Mouse (Mus musculus) C2C12 (cell line): ENCODE measurements around the gene Atp1b2. TPM values are rescaled to one million over a fixed set of nuclear protein-coding genes. Genes with fewer than 3 reads are reported as not detected.
"Not testable (repeated sequence)": the region's sequence is repeated elsewhere in the genome, so short reads cannot be mapped to it uniquely, and the experiment has no call there.

Experiments
- H3K27me3 ChIP-seq: one replicate; pipeline ENCODE4 v1.6.1; 2011; ENCODE audit not compliant: control insufficient read depth, insufficient read depth, insufficient read length
- H3K36me3 ChIP-seq: one replicate; pipeline ENCODE4 v1.6.1; 2011; ENCODE audit not compliant: control insufficient read depth, insufficient read depth
- H3K4me3 ChIP-seq: one replicate; pipeline ENCODE4 v1.5.1; 2011; ENCODE audit warnings: mild to moderate bottlenecking, control low read depth; ENCODE audit not compliant: poor library complexity, insufficient read depth, severe bottlenecking
- H3K79me2 ChIP-seq: one replicate; pipeline ENCODE4 v1.6.1; 2011; ENCODE audit not compliant: control insufficient read depth, insufficient read depth
- H3K79me3 ChIP-seq: one replicate; pipeline ENCODE4 v1.6.1; 2011; ENCODE audit warnings: low read depth, control low read depth
- H3ac ChIP-seq: one replicate; pipeline ENCODE3; 2011; ENCODE audit warnings: low read depth; ENCODE audit not compliant: control insufficient read depth, insufficient read length
- CEBPB ChIP-seq: IDR thresholded peaks from one replicate; pipeline ENCODE4 v1.6.1; 2011; ENCODE audit warnings: low read depth, mild to moderate bottlenecking, control low read depth, moderate library complexity
- CTCF ChIP-seq: IDR thresholded peaks from one replicate; pipeline ENCODE4 v1.5.1; 2011; ENCODE audit not compliant: control insufficient read depth, insufficient read depth, insufficient read length
- FOSL1 ChIP-seq: IDR thresholded peaks from one replicate; pipeline ENCODE4 v1.8.0; 2011; ENCODE audit warnings: mild to moderate bottlenecking, low read length; ENCODE audit not compliant: poor library complexity, insufficient read depth, severe bottlenecking
- MAX ChIP-seq: IDR thresholded peaks from one replicate; pipeline ENCODE4 v1.6.1; 2011; ENCODE audit warnings: mild to moderate bottlenecking, control low read depth
- MYOD1 ChIP-seq: IDR thresholded peaks from one replicate; pipeline ENCODE4 v1.6.1; 2011; ENCODE audit warnings: low read depth; ENCODE audit not compliant: control insufficient read depth, insufficient read length
- MYOG ChIP-seq: IDR thresholded peaks from one replicate; pipeline ENCODE4 v1.6.1; 2011; ENCODE audit not compliant: control insufficient read depth, insufficient read length; ENCODE audit errors: extremely low read depth
- USF1 ChIP-seq: IDR thresholded peaks from one replicate; pipeline ENCODE4 v1.6.1; 2011; ENCODE audit warnings: low read depth, mild to moderate bottlenecking, control low read depth, moderate library complexity
- polyA plus RNA-seq: library from polyadenylated mRNA; unstranded; fragments of >200 nt; fragmentation: generic; extraction: Trizol; gene quantifications from one replicate; pipeline ENCODE4 v1.2.1, GENCODE M21; 2012; ENCODE audit warnings: missing spikeins

The Atp1b2 gene
- polyA plus RNA-seq, 1 experiment: 0.20 TPM

DNA sequence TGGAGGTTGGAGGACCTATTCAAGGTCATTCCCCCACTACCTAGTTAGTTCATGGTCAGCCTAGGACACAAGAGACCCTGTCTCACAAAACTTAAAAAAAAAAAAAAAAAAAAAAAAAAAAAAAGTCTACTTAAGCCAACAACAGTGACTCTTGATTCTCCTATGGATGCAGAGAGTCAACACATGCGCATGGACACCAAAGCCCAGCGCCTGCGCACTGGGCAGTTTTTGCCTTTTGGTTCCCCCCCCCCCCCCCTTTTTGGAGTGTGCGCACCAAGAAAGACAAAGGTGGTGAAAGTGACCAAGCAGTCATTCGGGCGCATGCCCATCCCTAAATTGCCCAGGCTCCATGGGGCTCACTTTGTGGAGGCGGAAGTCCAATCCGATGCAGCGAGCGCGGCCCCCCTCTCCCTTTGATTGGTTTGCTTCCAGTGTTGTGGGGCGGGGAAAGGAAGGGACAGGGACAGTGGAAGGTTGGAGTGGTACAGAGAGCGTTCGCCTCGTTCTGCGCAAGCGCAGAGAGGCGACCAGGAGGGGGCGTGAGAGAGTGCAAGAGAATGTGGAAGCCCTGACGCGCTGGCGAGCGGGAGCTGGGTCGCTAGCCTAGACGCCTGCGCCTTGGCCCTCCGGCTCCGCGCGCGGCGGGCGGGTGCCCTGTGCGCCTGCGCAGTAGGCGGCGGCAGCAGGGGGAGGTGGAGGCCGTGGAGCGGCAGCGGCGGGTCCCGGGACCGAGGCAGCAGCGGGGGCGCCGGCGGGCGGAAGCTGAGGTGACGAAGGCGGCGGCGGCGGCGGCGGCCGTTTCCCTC lies 26.7 kb upstream of the Atp1b2 start, which contains the start of gene Fxr2:
Gene Fxr2 (plus strand): TSS at position 707 of the 806 bp plus-strand sequence.
- Histone ChIP-seq H3K79me3 (peaks cover 35% of the 10 kb centered on the region), H3K4me3 (peak within 1 kb of the TSS; percentile 84), H3K36me3 (peaks cover 18% of the 10 kb centered on the region), H3K27me3 (no peaks in the 10 kb centered on the region), H3ac (peak within 1 kb of the TSS; percentile 97), H3K79me2 (peaks cover 46% of the 10 kb centered on the region)
- peak; percentile 85 for TF ChIP-seq MAX
- TF ChIP-seq USF1: no peak
- TF ChIP-seq CTCF: peak; percentile 78
- no peak for TF ChIP-seq MYOD1
- no peak for TF ChIP-seq CEBPB
- no peak for TF ChIP-seq MYOG
- TF ChIP-seq FOSL1: no peak

DNA sequence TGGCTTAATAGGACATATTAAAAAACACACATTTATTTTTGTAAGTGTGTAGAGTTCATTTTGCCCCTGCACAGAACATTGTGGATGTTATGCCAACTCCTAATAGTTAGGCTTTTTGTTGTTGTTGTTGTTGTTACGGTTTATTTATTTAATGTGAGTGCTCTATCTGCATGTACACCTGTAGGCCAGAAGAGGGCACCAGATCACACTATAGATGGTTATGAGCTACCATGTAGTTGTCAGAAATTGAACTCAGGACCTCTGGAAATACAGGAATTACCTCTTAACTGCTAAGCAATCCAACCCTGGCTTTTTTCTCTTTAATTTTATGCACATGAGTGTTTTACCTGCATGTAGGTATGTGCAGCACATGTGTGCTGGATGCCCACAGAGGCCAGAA lies 24.1 kb upstream of the Atp1b2 start:
- H3K36me3 ChIP-seq: peaks cover 3% of the 10 kb centered on the region
- H3K27me3 ChIP-seq: no peaks in the 10 kb centered on the region
- no peak for TF ChIP-seq CEBPB
- no peak overlapping the region for H3ac ChIP-seq
- H3K79me3 ChIP-seq: peaks cover 14% of the 10 kb centered on the region
- peaks cover 19% of the 10 kb centered on the region for H3K79me2 ChIP-seq
- no peak overlapping the region for H3K4me3 ChIP-seq

DNA sequence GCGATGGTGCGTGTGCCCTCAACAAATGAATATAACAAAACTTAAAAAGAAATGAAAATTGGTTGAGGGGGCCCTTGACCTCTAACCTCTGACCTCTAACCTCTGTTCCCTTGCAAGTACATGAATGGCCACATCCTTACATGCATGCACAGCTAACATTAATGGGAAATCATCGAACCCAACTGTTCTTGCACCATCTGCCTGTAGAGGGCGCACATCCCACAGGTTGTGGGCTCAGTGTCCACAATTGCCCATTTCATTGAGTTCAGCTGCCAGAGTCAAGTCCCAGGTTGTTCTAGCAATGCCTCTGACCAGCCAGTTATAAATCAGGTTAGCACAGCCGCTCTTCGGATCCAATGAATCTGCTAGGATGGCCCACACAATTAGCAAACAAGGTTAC lies 22.5 kb upstream of the Atp1b2 start:
- Histone ChIP-seq H3ac (no peak overlapping the region), H3K79me2 (peaks cover 4% of the 10 kb centered on the region), H3K79me3 (peaks cover under 1% of the 10 kb centered on the region), H3K36me3 (no peaks in the 10 kb centered on the region), H3K4me3 (no peak overlapping the region), H3K27me3 (no peaks in the 10 kb centered on the region)
- TF ChIP-seq MAX (no peak), CEBPB (no peak), MYOD1 (no peak), FOSL1 (no peak), USF1 (no peak), CTCF (peak; percentile 88), MYOG (no peak)

DNA sequence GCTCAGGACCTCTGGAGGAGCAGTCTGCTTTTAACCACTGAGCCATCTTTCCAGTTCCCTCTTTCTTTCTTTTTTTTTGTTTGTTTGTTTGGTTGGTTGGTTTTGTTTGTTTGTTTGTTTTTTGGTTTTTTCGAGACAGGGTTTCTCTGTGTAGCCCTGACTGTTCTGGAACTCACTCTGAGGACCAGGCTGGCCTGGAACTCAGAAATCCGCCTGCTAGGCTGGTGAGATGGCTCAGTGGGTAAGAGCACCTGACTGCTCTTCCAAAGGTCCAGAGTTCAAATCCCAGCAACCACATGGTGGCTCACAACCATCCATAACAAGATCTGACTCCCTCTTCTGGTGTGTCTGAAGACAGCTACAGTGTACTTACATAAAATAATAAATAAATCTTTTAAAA lies 18.6 kb upstream of the Atp1b2 start:
- not testable (repeated sequence) for H3K79me3 ChIP-seq, H3K79me2 ChIP-seq, H3K4me3 ChIP-seq, H3K36me3 ChIP-seq, H3K27me3 ChIP-seq, H3ac ChIP-seq

DNA sequence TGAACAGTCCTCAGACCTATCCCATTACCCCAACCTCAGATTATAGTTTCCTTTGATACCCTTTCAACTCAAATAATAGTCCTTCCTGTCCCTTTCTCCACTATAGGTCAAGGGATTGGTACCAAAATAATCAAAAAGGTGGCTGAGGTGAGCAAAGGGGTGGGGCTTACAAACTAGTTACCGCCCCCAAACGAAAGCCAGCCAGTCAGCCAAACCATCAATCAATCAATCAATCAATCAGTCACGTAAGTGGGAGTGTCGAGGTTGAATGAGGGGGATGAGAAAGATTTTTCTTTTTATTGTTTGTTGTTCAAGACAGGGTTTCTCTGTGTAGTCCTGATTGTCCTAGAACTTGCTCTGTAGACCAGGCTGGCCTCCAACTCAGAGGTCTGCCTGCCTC lies 17.3 kb upstream of the Atp1b2 start:
- Histone ChIP-seq H3K36me3 (no peaks in the 10 kb centered on the region), H3K79me2 (no peaks in the 10 kb centered on the region), H3K4me3 (no peak overlapping the region), H3K79me3 (no peaks in the 10 kb centered on the region), H3K27me3 (no peaks in the 10 kb centered on the region), H3ac (no peak overlapping the region)
- TF ChIP-seq MYOG (no peak), CEBPB (no peak), MAX (no peak), CTCF (no peak), USF1 (no peak)

DNA sequence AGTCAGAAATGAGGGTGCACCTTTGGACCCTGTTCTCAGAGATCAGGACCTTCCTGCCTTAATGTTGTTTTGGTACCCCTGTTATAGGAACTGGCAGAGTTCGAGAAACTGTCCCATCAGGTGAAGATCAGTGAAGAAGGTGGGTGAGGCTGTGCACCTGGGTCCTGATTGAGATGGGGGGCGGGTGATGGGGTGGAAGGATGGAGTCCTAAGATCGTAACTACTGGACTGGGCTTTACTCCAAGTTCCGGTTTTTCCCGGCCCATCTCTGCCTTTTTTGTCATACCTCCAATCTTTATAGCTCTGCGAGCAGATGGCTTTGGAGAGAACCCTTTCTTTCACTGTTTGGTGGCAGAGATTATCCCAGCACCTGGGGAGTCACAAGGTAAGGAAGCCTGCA lies 16.7 kb upstream of the Atp1b2 start:
- TF ChIP-seq CTCF (no peak), MYOD1 (no peak), CEBPB (no peak), MYOG (no peak), MAX (no peak), USF1 (no peak), FOSL1 (no peak)
- no peaks in the 10 kb centered on the region for H3K36me3 ChIP-seq

More for the DNA sequence above, 16.7 kb upstream of the Atp1b2 start:
- Histone ChIP-seq H3K79me3 (no peaks in the 10 kb centered on the region), H3ac (peak overlapping the region; percentile 46), H3K4me3 (peak overlapping the region; percentile 44), H3K79me2 (no peaks in the 10 kb centered on the region), H3K27me3 (peaks cover 3% of the 10 kb centered on the region)
